Mouse (Mus musculus) cerebellum, postnatal 25 days (tissue): ENCODE results near the gene Nf1.

Experiments
- DNase-seq, 2 experiments: peaks; one replicate each; pipeline ENCODE4 v3.0.0; 2021; ENCODE audit warnings: mixed read lengths in 2 of 2

Nf1 gene

DNA sequence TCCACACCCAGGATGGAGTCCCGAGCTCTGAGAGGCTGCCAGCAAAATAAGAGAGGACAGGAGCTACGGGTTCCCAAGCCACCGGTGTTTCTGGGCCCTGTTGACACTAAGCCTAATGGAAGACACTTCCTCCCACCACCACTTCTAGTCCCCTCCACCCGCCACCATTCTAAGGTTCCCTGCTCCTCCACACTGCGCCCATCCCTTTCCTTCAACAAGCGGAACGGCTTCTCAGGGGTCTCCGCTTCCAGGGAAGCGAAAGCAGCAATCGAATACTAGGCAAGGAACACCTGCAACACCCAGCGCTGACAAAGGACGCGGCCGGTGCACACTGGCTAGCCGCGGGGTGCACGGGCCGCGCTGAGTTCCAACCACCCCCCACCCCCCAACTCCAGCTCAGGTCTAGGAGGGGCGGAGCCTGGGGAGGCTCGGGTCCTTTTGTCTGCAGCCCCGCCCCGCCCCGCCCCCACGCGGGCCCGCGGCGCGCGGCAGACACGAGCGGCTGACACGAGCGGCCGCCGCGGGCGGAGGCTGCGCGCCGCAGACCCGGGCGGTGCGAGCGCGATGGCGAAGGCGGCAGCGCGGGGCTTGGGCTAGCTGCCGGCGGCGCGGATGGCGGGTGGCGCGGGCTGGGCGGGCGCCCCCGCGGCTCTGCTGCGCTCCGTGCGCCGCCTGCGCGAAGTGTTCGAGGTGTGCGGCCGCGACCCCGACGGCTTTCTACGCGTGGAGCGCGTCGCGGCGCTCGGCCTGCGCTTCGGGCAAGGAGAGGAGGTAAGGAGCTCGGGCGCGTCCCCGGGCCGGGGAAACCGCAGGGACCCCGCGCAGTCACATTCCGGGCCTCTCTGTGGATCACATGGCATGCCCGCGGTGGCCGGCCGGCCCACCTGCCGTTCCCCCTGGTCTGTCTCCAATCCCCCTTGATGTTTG lies 251.4 kb downstream of the Nf1 start, which contains the start of gene Rab11fip4:
Rab11fip4 (plus strand) TSS at position 549 of the 927 bp plus-strand sequence.
- peak; percentile 76 to 83 for DNase-seq

GRCm38 (mm10) chr11:79591591-79591975 lies 252.1 kb downstream of the Nf1 start:
- peak in 1 of 2 experiments; percentile 75 for DNase-seq

DNA sequence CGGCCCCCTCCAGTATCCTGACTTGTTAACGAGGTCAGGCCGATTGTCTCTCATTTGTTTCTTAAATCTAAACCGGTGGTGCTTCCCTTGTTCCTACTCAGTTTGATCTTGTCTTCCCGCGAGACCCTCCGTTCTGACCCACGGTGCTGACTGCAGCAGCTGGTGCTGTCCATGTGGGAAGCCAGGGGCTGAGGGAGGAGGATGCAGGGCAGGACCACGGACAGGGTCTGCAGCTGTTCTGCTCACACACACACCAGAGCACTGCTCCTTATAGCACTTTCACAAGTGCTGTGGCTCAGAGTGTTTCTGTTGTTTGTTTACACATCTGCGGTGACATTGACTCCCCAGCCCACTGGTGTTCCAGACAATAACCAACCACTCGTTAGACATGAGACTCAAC lies 254.0 kb downstream of the Nf1 start:
- DNase-seq = no peak

DNA sequence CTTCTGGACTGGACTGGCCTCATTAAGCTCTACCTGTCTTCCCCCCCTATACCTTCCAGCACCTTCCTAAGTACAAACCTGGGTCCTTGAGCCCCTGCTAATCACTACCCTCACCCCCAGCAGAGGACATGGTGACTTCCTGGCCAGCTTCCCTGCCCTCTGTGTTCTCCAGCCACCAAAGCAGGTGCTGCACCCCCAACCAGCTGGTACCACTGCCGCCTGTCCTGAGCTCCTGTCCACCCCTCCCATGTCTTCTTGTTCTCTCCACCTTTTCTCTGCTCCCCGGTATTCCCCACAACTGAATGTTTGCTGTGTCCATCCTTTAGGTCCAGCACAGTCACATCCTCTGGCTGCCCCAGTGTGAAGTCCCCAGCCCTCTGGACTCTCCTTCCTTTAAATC lies 271.0 kb downstream of the Nf1 start:
- peak in 1 of 2 experiments; percentile 32 for DNase-seq

GRCm38 (mm10) chr11:79611011-79611666 lies 271.6 kb downstream of the Nf1 start:
- DNase-seq = peak; percentile 51 to 67

DNA sequence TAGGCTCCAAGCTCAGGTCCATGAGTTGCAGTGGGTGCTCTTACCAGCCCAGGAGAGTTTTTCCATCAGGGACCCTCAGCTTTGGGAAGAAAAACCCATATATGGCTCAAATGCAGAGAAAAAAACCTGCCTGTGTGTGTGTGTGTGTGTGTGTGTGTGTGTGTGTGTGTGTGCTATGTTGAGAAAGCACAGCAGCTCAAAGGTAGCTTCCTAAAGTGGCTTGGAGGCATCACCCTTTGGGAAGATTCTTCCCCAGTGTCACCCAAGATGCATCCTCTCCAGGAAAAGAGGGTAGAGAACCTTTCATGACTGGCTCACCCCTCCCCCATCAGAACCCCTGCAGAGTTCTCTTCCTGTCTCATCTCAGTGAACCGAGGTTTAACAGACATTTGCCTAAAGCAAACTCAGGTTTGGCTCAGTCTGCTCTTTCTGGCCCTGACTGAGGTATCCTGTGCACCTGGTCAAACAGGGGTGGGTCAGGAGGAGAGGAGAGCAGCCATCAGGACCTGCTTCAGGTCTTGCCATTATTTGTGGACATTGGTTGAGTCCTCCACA lies 272.6 kb downstream of the Nf1 start:
- DNase-seq = peak in 1 of 2 experiments; percentile 43

DNA sequence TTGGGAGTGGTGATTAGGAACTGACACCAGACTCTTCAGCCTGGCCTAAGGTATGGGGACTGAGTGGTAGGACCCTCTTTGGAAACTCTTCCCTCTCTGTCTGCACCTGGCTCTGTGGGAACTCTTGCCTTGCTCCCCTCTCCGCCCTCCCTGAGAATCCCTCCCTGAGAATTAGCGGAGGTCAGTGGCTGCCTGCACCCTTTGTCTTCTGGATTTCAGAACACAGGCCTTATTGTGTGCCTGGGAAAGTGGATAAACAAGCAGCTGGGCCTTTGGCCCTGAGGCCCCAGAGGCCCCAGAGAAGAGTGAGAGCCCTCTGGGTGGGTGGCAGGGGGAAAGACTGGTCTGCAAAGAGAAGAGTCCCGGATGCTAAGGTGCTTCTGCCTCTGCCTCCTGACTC lies 273.6 kb downstream of the Nf1 start:
- no peak for DNase-seq

DNA sequence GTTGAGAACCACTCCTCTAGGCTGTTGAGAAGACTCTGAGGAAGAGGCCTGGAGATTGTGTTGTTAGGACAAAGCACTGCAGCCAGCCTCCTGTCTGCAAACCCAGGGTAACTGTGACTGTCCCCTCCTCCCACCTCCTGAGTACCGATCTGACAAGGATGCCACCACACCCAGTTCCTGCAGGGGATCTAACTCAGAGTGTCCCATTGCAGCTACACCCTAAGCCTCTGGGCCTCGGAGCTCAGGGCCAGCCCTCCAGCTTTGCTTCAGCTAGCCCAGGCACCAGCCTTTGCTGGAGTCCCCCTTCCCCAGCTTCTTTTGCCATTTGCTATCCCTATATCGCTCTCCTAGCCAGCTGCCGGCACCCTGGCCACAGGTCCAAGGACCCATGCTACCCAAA lies 274.2 kb downstream of the Nf1 start:
- no peak for DNase-seq

DNA sequence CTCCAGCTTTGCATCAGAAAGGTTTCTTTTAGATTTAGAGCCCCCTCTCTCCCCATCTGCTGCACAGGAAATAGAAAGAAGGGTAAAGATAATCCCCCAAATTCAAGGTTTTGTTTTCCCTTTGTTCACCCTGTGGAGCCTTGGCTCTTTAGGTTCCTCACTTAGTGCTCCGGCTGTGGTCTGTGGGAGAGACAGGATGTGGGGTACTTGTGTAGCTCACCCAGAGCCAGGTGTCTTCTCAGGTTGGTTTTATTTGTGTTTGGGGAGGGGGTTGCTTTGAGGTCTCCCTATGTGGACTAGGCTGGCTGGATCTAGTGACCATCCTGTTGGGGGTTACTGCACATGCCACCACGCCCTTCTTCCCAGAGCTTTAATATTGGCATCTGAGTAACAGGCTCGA lies 275.4 kb downstream of the Nf1 start:
- DNase-seq = no peak

GRCm38 (mm10) chr11:79615871-79616270 lies 276.4 kb downstream of the Nf1 start:
- no peak for DNase-seq

- DNase-seq = peak in 1 of 2 experiments; percentile 28
Observed at GRCm38 (mm10) chr11:79617991-79618390, 278.5 kb downstream of the Nf1 start.

GRCm38 (mm10) chr11:79623029-79623428 lies 283.5 kb downstream of the Nf1 start:
- no peak for DNase-seq

DNA sequence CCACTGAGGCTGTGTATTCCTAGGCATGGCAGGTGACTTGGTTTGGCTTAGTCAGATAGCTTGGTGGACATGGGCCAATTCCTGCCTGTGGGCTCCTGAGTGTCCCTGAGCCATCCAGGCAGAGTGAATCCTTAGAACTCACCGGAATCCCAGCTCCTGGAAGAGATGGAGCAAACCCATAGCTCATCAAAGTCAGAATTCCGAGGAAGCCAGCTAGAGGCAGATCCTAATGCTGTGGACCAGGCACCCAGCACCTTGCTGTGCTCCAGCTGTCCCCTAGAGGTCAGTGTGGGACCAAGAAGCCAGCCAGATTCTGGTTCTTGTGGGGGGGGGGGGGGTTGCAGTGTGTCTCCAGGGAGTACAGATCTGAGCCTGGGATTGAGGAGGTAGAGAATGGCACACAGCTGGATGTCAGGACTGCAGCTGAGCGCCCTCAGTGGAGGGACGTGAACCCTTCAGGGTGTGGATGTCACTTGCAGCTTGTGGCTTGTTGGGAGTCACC lies 285.4 kb downstream of the Nf1 start:
- DNase-seq = peak; percentile 88

- no peak for DNase-seq
Observed at GRCm38 (mm10) chr11:79628716-79629115, 289.2 kb downstream of the Nf1 start.

DNA sequence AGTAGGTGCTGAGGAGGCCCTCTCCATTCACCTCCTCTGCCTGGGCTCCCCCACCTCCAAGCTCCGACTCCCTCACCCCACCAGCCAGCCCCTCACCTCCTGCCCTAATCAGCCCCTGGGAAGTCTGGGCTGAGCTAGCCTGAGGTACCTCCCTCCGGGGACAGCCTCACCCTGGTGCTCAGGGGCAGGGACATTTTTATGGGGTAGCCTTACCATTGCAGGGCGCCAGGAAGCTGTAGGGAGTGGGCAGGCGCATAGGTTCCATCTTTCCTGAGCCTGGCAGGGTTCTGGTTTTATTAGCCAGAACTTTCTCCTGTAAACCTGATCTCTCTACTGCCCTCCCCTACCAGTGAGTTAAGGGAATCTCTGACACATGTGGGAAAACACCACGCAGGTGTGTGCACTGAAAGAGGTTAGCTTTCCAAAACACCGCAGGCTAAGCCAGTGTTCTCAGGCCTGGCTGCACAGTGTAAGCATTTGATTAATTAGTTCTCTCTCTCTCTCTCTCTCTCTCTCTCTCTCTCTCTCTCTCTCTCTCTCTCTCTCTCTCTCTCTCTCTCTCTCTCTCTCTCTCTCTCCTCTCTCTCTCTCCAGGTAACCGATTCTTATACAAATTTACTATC lies 290.4 kb downstream of the Nf1 start:
- DNase-seq = no peak

- no peak for DNase-seq
Observed at GRCm38 (mm10) chr11:79630521-79630920, 291.0 kb downstream of the Nf1 start.
